Mouse (Mus musculus): ENCODE measurements around the gene Ulk3. TPM values are rescaled to one million over a fixed set of nuclear protein-coding genes. Genes with fewer than 3 reads are reported as not detected.

The Ulk3 gene
- polyA plus RNA-seq, 1 experiment from 2014 or later: 38.3 TPM

GRCm38 (mm10) chr9:57641775-57642550 is 52.7 kb downstream of the Ulk3 start:
- H3K27me3 ChIP-seq (ENCODE audit: control insufficient read depth, insufficient read depth, low read depth, low read length): no peaks in the 10 kb centered on the region
- no peak overlapping the region for H3K4me2 ChIP-seq (ENCODE audit: low read length)
- H3K9me3 ChIP-seq (replicated peaks; ENCODE audit: control insufficient read depth, low read length, poor library complexity, severe bottlenecking): no peaks in the 10 kb centered on the region
- H3K4me3 ChIP-seq (ENCODE audit: low read depth, low read length): no peak overlapping the region
- H3K36me3 ChIP-seq (ENCODE audit: control insufficient read depth, insufficient read depth, low read length): no peaks in the 10 kb centered on the region; the same call in 1 of the 2 replicates
- H3K4me1 ChIP-seq (ENCODE audit: control insufficient read depth, insufficient read depth, low read length): peaks cover 66% of the 10 kb centered on the region
- H3K9ac ChIP-seq (ENCODE audit: low read depth, low read length): 0 out of 2 replicates have a peak overlapping the region, but pooled peaks have one; percentile 28
- H3K27ac ChIP-seq (ENCODE audit: low read length): no peak overlapping the region
- no peak for ATAC-seq
- 86% methylated on average over 13 of the region's 13 CpGs for WGBS

- Histone ChIP-seq H3K27ac (ENCODE audit: low read length) (no peak overlapping the region), H3K27me3 (ENCODE audit: control insufficient read depth, insufficient read depth, low read depth, low read length) (no peaks in the 10 kb centered on the region), H3K9me3 (replicated peaks; ENCODE audit: control insufficient read depth, low read length, poor library complexity, severe bottlenecking) (no peaks in the 10 kb centered on the region), H3K36me3 (ENCODE audit: control insufficient read depth, insufficient read depth, low read length) (no peaks in the 10 kb centered on the region; the same call in 1 of the 2 replicates), H3K4me2 (ENCODE audit: low read length) (peak overlapping the region; percentile 88), H3K4me1 (ENCODE audit: control insufficient read depth, insufficient read depth, low read length) (peaks cover 59% of the 10 kb centered on the region), H3K4me3 (ENCODE audit: low read depth, low read length) (peak overlapping the region; percentile 94), H3K9ac (ENCODE audit: low read depth, low read length) (peak overlapping the region; percentile 100)
- ATAC-seq: no peak
- 69% methylated on average over 9 of the region's 9 CpGs for WGBS
Measured at GRCm38 (mm10) chr9:57643169-57643855, 54.1 kb downstream of the Ulk3 start.

- 64% methylated on average over 7 of the region's 7 CpGs for WGBS
- H3K4me2 ChIP-seq (ENCODE audit: low read length): peak overlapping the region; percentile 88
- ATAC-seq: no peak
- peak overlapping the region; percentile 100 for H3K9ac ChIP-seq (ENCODE audit: low read depth, low read length)
- H3K4me1 ChIP-seq (ENCODE audit: control insufficient read depth, insufficient read depth, low read length): peaks cover 54% of the 10 kb centered on the region
- H3K36me3 ChIP-seq (ENCODE audit: control insufficient read depth, insufficient read depth, low read length): no peaks in the 10 kb centered on the region; the same call in 1 of the 2 replicates
- H3K9me3 ChIP-seq (replicated peaks; ENCODE audit: control insufficient read depth, low read length, poor library complexity, severe bottlenecking): no peaks in the 10 kb centered on the region
- no peaks in the 10 kb centered on the region for H3K27me3 ChIP-seq (ENCODE audit: control insufficient read depth, insufficient read depth, low read depth, low read length)
- peak overlapping the region; percentile 94 for H3K4me3 ChIP-seq (ENCODE audit: low read depth, low read length)
- no peak overlapping the region for H3K27ac ChIP-seq (ENCODE audit: low read length)
Measured at GRCm38 (mm10) chr9:57643856-57644180, 54.6 kb downstream of the Ulk3 start.

- peak overlapping the region; percentile 93 for H3K27ac ChIP-seq (ENCODE audit: low read length)
- H3K4me3 ChIP-seq (ENCODE audit: low read depth, low read length): peak overlapping the region; percentile 94
- peak overlapping the region; percentile 88 for H3K4me2 ChIP-seq (ENCODE audit: low read length)
- H3K9me3 ChIP-seq (replicated peaks; ENCODE audit: control insufficient read depth, low read length, poor library complexity, severe bottlenecking): no peaks in the 10 kb centered on the region
- under 1% methylated on average over 18 of the region's 18 CpGs for WGBS
- H3K27me3 ChIP-seq (ENCODE audit: control insufficient read depth, insufficient read depth, low read depth, low read length): no peaks in the 10 kb centered on the region
- no peaks in the 10 kb centered on the region; the same call in 1 of the 2 replicates for H3K36me3 ChIP-seq (ENCODE audit: control insufficient read depth, insufficient read depth, low read length)
- ATAC-seq: peak; percentile 32
- peak overlapping the region; percentile 100 for H3K9ac ChIP-seq (ENCODE audit: low read depth, low read length)
- peaks cover 48% of the 10 kb centered on the region for H3K4me1 ChIP-seq (ENCODE audit: control insufficient read depth, insufficient read depth, low read length)
Measured at GRCm38 (mm10) chr9:57644442-57644943, 55.2 kb downstream of the Ulk3 start.

- peak overlapping the region; percentile 100 for H3K9ac ChIP-seq (ENCODE audit: low read depth, low read length)
- peak overlapping the region; percentile 93 for H3K27ac ChIP-seq (ENCODE audit: low read length)
- H3K9me3 ChIP-seq (replicated peaks; ENCODE audit: control insufficient read depth, low read length, poor library complexity, severe bottlenecking): no peaks in the 10 kb centered on the region
- peak overlapping the region; percentile 94 for H3K4me3 ChIP-seq (ENCODE audit: low read depth, low read length)
- peak overlapping the region; percentile 88 for H3K4me2 ChIP-seq (ENCODE audit: low read length)
- WGBS: under 1% methylated on average over 63 of the region's 85 CpGs
- peak; percentile 90 for ATAC-seq
- H3K27me3 ChIP-seq (ENCODE audit: control insufficient read depth, insufficient read depth, low read depth, low read length): no peaks in the 10 kb centered on the region
- peaks cover 40% of the 10 kb centered on the region for H3K4me1 ChIP-seq (ENCODE audit: control insufficient read depth, insufficient read depth, low read length)
- H3K36me3 ChIP-seq (ENCODE audit: control insufficient read depth, insufficient read depth, low read length): no peaks in the 10 kb centered on the region; the same call in 1 of the 2 replicates
Measured at GRCm38 (mm10) chr9:57644944-57645893, 56.0 kb downstream of the Ulk3 start.

Other genes with a start within 250 kb of the Ulk3 start
- gene Ppcdc, start 149.3 kb upstream of the Ulk3 start, polyA plus RNA-seq (2015; fragmentation: Nextera tagmentation; extraction: Ambion mirVana): 24.0 and 25.5 TPM in 2 replicates
- gene Scamp5, start 121.4 kb upstream of the Ulk3 start, polyA plus RNA-seq (2015; fragmentation: Nextera tagmentation; extraction: Ambion mirVana): 168 and 191 TPM in 2 replicates
- 24.7 and 30.0 TPM in 2 replicates for gene Rpp25, start 85.4 kb upstream of the Ulk3 start, polyA plus RNA-seq (2015; fragmentation: Nextera tagmentation; extraction: Ambion mirVana)
- gene Cox5a, start 68.2 kb upstream of the Ulk3 start, polyA plus RNA-seq (2015; fragmentation: Nextera tagmentation; extraction: Ambion mirVana): 818 and 833 TPM in 2 replicates
- 23.2 and 24.2 TPM in 2 replicates for gene Fam219b, start 51.9 kb upstream of the Ulk3 start, polyA plus RNA-seq (2015; fragmentation: Nextera tagmentation; extraction: Ambion mirVana)
- 75.4 and 77.6 TPM in 2 replicates for gene Mpi, start 36.7 kb upstream of the Ulk3 start, polyA plus RNA-seq (2015; fragmentation: Nextera tagmentation; extraction: Ambion mirVana)
- gene Scamp2, start 28.5 kb upstream of the Ulk3 start, polyA plus RNA-seq (2015; fragmentation: Nextera tagmentation; extraction: Ambion mirVana): 44.1 and 44.2 TPM in 2 replicates
- gene Cplx3, start 16.8 kb downstream of the Ulk3 start, polyA plus RNA-seq (2015; fragmentation: Nextera tagmentation; extraction: Ambion mirVana): 0.46 and 1.3 TPM in 2 replicates
- gene Lman1l, start 31.3 kb downstream of the Ulk3 start, polyA plus RNA-seq (2015; fragmentation: Nextera tagmentation; extraction: Ambion mirVana): not detected in 2 replicates
- gene Csk, start 64.2 kb downstream of the Ulk3 start, polyA plus RNA-seq (2015; fragmentation: Nextera tagmentation; extraction: Ambion mirVana): 38.2 and 39.2 TPM in 2 replicates
- not detected in 2 replicates for gene Cyp1a2, start 94.3 kb downstream of the Ulk3 start, polyA plus RNA-seq (2015; fragmentation: Nextera tagmentation; extraction: Ambion mirVana)
- gene Cyp1a1, start 98.5 kb downstream of the Ulk3 start, polyA plus RNA-seq (2015; fragmentation: Nextera tagmentation; extraction: Ambion mirVana): 0.06 and 0.12 TPM in 2 replicates
- gene Edc3, start 119.1 kb downstream of the Ulk3 start, polyA plus RNA-seq (2015; fragmentation: Nextera tagmentation; extraction: Ambion mirVana): 31.8 and 34.7 TPM in 2 replicates
- gene Clk3, start 176.4 kb downstream of the Ulk3 start, polyA plus RNA-seq (2015; fragmentation: Nextera tagmentation; extraction: Ambion mirVana): 58.8 and 62.9 TPM in 2 replicates
- gene Arid3b, start 247.3 kb downstream of the Ulk3 start, polyA plus RNA-seq (2015; fragmentation: Nextera tagmentation; extraction: Ambion mirVana): 6.6 and 9.1 TPM in 2 replicates

Measured in midbrain, embryonic 16.5 days (tissue).